Mouse (Mus musculus): ENCODE measurements around the gene Ppp1r26. TPM values are rescaled to one million over a fixed set of nuclear protein-coding genes. Genes with fewer than 3 reads are reported as not detected.

Ppp1r26 gene
- total and polyA plus RNA-seq, 3 experiments: not detected

GRCm38 (mm10) chr2:28446181-28446514, 452 bp upstream of the Ppp1r26 start:
- no peak for TF ChIP-seq GATA1 (IDR thresholded peaks at IDR 0.05; ENCODE audit: low read depth, low read length)
- no peak for TF ChIP-seq ZMIZ1 (IDR thresholded peaks at IDR 0.05; ENCODE audit: low read depth, low read length)
- no peak for TF ChIP-seq KAT2A (conservative IDR thresholded peaks at IDR 0.05; ENCODE audit: low read depth, low read length)
- TF ChIP-seq ELF1 (IDR thresholded peaks at IDR 0.05; ENCODE audit: low read depth, low read length): no peak
- no peak for TF ChIP-seq USF1 (IDR thresholded peaks at IDR 0.05; ENCODE audit: low read depth, low read length)

GRCm38 (mm10) chr2:28447315-28447670, 693 bp downstream of the Ppp1r26 start:
- DNase-seq (ENCODE audit: low read depth, low spot score): no peak
- Histone ChIP-seq H3K4me1 (ENCODE audit: control insufficient read depth in 1 of 2, insufficient read depth in 2 of 2, low read length in 2 of 2) (no peaks in the 10 kb centered on the region), H3K27me3 (ENCODE audit: control insufficient read depth in 1 of 2, insufficient read depth in 2 of 2, low read length in 2 of 2) (peaks cover 0 to 1% of the 10 kb centered on the region in 2 experiments; a peak in 1 of 4 replicates), H3K4me3 (ENCODE audit: control insufficient read depth in 1 of 2, insufficient read depth in 1 of 2, low read depth in 2 of 2, low read length in 2 of 2) (no peak overlapping the region), H3K79me2 (ENCODE audit: control insufficient read depth, insufficient read depth, low read length, poor library complexity) (no peaks in the 10 kb centered on the region), H3K9me3 (replicated peaks; ENCODE audit: insufficient read depth, low read length) (no peaks in the 10 kb centered on the region), H3K27ac (ENCODE audit: control insufficient read depth, low read depth, low read length) (no peak overlapping the region), H3K9ac (ENCODE audit: control insufficient read depth, low read depth, low read length, poor library complexity, severe bottlenecking) (no peak overlapping the region), H3K36me3 (ENCODE audit: control insufficient read depth in 1 of 2, insufficient read depth in 2 of 2, low read length in 2 of 2) (no peaks in the 10 kb centered on the region)
- no peak for TF ChIP-seq MAX (IDR thresholded peaks at IDR 0.05; ENCODE audit: low read length)

More at GRCm38 (mm10) chr2:28446181-28446514, 452 bp upstream of the Ppp1r26 start:
- Histone ChIP-seq H3K27me3 (ENCODE audit: control insufficient read depth in 1 of 2, insufficient read depth in 2 of 2, low read length in 2 of 2) (peaks cover 0 to 1% of the 10 kb centered on the region in 2 experiments; a peak in 1 of 4 replicates), H3K9me3 (replicated peaks; ENCODE audit: insufficient read depth, low read length) (no peaks in the 10 kb centered on the region), H3K4me3 (ENCODE audit: control insufficient read depth in 1 of 2, insufficient read depth in 1 of 2, low read depth in 2 of 2, low read length in 2 of 2) (no peak overlapping the region), H3K4me1 (ENCODE audit: control insufficient read depth in 1 of 2, insufficient read depth in 2 of 2, low read length in 2 of 2) (no peaks in the 10 kb centered on the region), H3K79me2 (ENCODE audit: control insufficient read depth, insufficient read depth, low read length, poor library complexity) (no peaks in the 10 kb centered on the region), H3K36me3 (ENCODE audit: control insufficient read depth in 1 of 2, insufficient read depth in 2 of 2, low read length in 2 of 2) (no peaks in the 10 kb centered on the region), H3K27ac (ENCODE audit: control insufficient read depth, low read depth, low read length) (no peak overlapping the region), H3K9ac (ENCODE audit: control insufficient read depth, low read depth, low read length, poor library complexity, severe bottlenecking) (no peak overlapping the region)
- DNase-seq (ENCODE audit: low read depth, low spot score): no peak

- Histone ChIP-seq H3K4me3 (ENCODE audit: control insufficient read depth in 1 of 2, insufficient read depth in 1 of 2, low read depth in 2 of 2, low read length in 2 of 2) (no peak overlapping the region), H3K9ac (ENCODE audit: control insufficient read depth, low read depth, low read length, poor library complexity, severe bottlenecking) (no peak overlapping the region), H3K9me3 (replicated peaks; ENCODE audit: insufficient read depth, low read length) (no peaks in the 10 kb centered on the region), H3K4me1 (ENCODE audit: control insufficient read depth in 1 of 2, insufficient read depth in 2 of 2, low read length in 2 of 2) (no peaks in the 10 kb centered on the region), H3K79me2 (ENCODE audit: control insufficient read depth, insufficient read depth, low read length, poor library complexity) (no peaks in the 10 kb centered on the region), H3K27me3 (ENCODE audit: control insufficient read depth in 1 of 2, insufficient read depth in 2 of 2, low read length in 2 of 2) (peaks cover 0 to 2% of the 10 kb centered on the region in 2 experiments; a peak in 1 of 4 replicates), H3K27ac (ENCODE audit: control insufficient read depth, low read depth, low read length) (no peak overlapping the region), H3K36me3 (ENCODE audit: control insufficient read depth in 1 of 2, insufficient read depth in 2 of 2, low read length in 2 of 2) (no peaks in the 10 kb centered on the region)
- no peak for DNase-seq (ENCODE audit: low read depth, low spot score)
- TF ChIP-seq CTCF (IDR thresholded peaks at IDR 0.05 in 2 of 3, conservative IDR thresholded peaks at IDR 0.05 in 1 of 3; ENCODE audit: control insufficient read depth in 1 of 3, insufficient read depth in 1 of 3, low read depth in 2 of 3, low read length in 3 of 3, poor library complexity in 1 of 3, severe bottlenecking in 1 of 3) (no peak), NRF1 (IDR thresholded peaks at IDR 0.05; ENCODE audit: insufficient read depth, low read depth, low read length, poor library complexity, severe bottlenecking) (no peak), TAL1 (IDR thresholded peaks at IDR 0.05; ENCODE audit: low read length) (no peak)
These were observed 5.1 kb downstream of the Ppp1r26 start for GRCm38 (mm10) chr2:28451663-28452062.

- Histone ChIP-seq H3K27me3 (ENCODE audit: control insufficient read depth in 1 of 2, insufficient read depth in 2 of 2, low read length in 2 of 2) (peaks cover 0 to 2% of the 10 kb centered on the region in 2 experiments; a peak in 1 of 4 replicates), H3K4me1 (ENCODE audit: control insufficient read depth in 1 of 2, insufficient read depth in 2 of 2, low read length in 2 of 2) (no peaks in the 10 kb centered on the region), H3K36me3 (ENCODE audit: control insufficient read depth in 1 of 2, insufficient read depth in 2 of 2, low read length in 2 of 2) (no peaks in the 10 kb centered on the region), H3K9ac (ENCODE audit: control insufficient read depth, low read depth, low read length, poor library complexity, severe bottlenecking) (no peak overlapping the region), H3K27ac (ENCODE audit: control insufficient read depth, low read depth, low read length) (no peak overlapping the region), H3K79me2 (ENCODE audit: control insufficient read depth, insufficient read depth, low read length, poor library complexity) (no peaks in the 10 kb centered on the region), H3K9me3 (replicated peaks; ENCODE audit: insufficient read depth, low read length) (no peaks in the 10 kb centered on the region), H3K4me3 (ENCODE audit: control insufficient read depth in 1 of 2, insufficient read depth in 1 of 2, low read depth in 2 of 2, low read length in 2 of 2) (no peak overlapping the region)
- no peak for TF ChIP-seq USF1 (IDR thresholded peaks at IDR 0.05; ENCODE audit: low read depth, low read length)
- no peak for TF ChIP-seq ZMIZ1 (IDR thresholded peaks at IDR 0.05; ENCODE audit: low read depth, low read length)
- TF ChIP-seq BHLHE40 (IDR thresholded peaks at IDR 0.05; ENCODE audit: borderline replicate concordance, low read depth, low read length): no peak
- TF ChIP-seq ZKSCAN1 (IDR thresholded peaks at IDR 0.05; ENCODE audit: low read depth, low read length): no peak
- no peak for TF ChIP-seq SMC3 (IDR thresholded peaks at IDR 0.05; ENCODE audit: low read depth, low read length)
- no peak for TF ChIP-seq TAL1 (IDR thresholded peaks at IDR 0.05; ENCODE audit: low read length)
- TF ChIP-seq POLR2AphosphoS2 (IDR thresholded peaks at IDR 0.05; ENCODE audit: low read length): no peak
- TF ChIP-seq NRF1 (IDR thresholded peaks at IDR 0.05; ENCODE audit: insufficient read depth, low read depth, low read length, poor library complexity, severe bottlenecking): no peak
- no peak for TF ChIP-seq GATA1 (IDR thresholded peaks at IDR 0.05; ENCODE audit: low read depth, low read length)
- no peak for TF ChIP-seq MAX (IDR thresholded peaks at IDR 0.05; ENCODE audit: low read length)
- no peak for TF ChIP-seq USF2 (IDR thresholded peaks at IDR 0.05; ENCODE audit: borderline replicate concordance in 1 of 2, insufficient read depth in 1 of 2, low read depth in 1 of 2, low read length in 2 of 2)
- no peak for TF ChIP-seq MEF2A (IDR thresholded peaks at IDR 0.05; ENCODE audit: extremely low read depth, insufficient replicate concordance, low read depth, low read length, poor library complexity, severe bottlenecking)
- no peak for TF ChIP-seq POLR2A (IDR thresholded peaks at IDR 0.05; ENCODE audit: control insufficient read depth in 1 of 2, insufficient read depth in 1 of 2, low read depth in 1 of 2, low read length in 2 of 2, poor library complexity in 1 of 2)
- TF ChIP-seq MAFK (IDR thresholded peaks at IDR 0.05; ENCODE audit: borderline replicate concordance, low read depth, low read length): no peak
- TF ChIP-seq HCFC1 (IDR thresholded peaks at IDR 0.05; ENCODE audit: low read depth, low read length): no peak
- DNase-seq (ENCODE audit: low read depth, low spot score): no peak
These were observed 6.9 kb downstream of the Ppp1r26 start for GRCm38 (mm10) chr2:28453539-28453938.

All from MEL (cell line).